Mouse (Mus musculus) induced T-regulatory cell, adult 2 months (primary cell): ENCODE measurements around the gene Ubxn6.
A peak's percentile ranks its signal among the peaks of the same experiment; 100 is the strongest.

ENCODE experiments used
- DNase-seq: peaks from one replicate; pipeline ENCODE4 v3.0.0-alpha.2; 2012; ENCODE audit warnings: low read depth

Ubxn6 gene

DNA sequence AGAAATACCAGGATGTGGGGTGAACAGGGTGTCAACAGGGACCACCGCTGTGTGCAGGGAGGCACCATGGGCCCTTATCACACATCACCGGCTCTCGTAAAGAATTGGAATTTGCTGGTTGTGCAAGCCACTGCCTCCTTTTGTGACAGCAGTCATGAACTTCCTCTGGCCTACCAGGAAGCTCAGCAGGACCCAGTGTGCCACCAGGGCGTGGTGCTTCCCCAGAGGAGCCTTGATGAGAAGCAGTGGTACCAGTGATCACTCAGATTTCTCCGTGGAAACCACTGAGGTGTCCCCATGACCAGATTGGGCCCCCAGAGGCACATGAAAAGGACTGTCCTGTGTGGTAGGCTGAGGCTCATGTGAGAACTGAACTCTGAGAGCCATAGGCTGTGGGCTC lies 51.4 kb downstream of the Ubxn6 start:
- peak; percentile 46 for DNase-seq

GRCm38 (mm10) chr17:56022989-56023290 lies 51.9 kb downstream of the Ubxn6 start:
- no peak for DNase-seq

DNA sequence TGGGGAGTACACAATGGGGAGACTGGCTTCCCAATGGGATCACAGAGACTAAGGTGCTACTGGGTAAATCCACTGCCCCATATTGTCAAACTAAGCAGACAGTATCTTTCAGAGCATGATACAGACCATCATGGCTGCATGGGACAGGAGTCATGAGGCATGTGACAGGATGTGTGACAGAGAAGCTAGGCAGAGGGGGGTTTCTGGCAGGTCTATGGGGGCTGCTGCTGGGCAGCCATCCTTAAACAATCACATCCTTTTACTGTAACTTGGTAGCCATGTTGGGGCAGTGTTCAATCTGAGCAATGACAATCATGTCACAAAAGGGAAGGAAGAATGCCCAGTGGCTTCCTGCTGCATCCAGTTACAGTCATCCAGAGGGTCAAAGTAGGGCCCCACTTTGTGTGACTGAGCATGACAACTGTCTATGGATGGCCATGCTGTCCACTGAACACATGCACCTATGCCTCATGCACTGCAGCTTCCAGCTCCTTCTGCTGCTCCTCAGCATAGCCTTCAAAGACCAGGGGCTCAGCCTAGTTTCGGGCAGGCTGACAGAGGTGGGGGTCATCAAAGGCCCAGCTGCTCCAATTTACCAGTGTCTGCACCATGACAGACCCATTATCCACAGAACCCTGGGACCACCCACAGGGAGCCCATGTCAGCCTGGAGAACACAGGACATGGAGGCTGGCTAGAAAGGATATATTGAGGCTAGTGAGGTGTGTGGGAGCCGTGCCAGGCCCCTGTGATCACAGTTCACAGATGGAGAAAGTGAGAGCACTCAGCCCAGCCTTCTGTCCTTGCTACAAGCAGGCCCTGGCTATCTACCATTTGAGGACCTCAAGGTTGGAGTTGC lies 52.5 kb downstream of the Ubxn6 start:
- no peak for DNase-seq

DNA sequence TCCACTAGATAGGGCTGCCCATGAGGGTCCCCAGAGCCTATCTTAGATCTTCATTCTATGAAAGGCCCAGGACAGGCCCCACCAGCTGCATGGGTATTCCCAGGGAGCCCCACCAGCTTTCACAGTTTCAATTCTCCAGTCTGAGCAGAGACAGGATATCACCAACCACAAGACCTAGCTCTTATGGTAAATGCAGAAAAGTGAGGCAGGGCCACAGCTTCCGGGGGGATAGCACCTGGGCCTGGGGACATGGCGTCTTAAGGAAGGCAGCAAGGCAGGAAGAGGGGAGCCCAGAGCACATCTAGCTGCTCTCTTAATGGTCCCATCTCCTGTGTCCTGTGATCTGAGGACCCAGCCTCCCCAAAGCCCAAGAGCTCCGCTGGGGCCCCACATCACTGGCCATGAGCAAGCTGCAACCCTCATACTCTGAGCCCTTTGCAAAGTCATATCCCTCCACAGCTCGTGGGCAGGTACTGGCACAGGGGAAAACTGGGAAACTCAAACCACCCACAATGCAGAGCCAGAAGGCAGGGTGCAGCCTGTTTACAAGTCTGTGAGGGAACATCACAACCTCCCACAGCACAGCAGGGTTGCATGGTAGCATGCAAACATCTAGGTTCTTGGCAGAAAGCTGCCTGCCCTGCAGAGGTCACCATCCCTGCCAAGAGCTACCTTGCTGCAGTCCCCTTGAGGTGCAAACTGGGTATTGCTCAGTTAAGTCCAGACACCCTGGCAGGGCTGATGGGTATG lies 53.5 kb downstream of the Ubxn6 start:
- DNase-seq, result peak; percentile 70

GRCm38 (mm10) chr17:56020400-56021084 lies 54.3 kb downstream of the Ubxn6 start:
- no peak for DNase-seq

DNA sequence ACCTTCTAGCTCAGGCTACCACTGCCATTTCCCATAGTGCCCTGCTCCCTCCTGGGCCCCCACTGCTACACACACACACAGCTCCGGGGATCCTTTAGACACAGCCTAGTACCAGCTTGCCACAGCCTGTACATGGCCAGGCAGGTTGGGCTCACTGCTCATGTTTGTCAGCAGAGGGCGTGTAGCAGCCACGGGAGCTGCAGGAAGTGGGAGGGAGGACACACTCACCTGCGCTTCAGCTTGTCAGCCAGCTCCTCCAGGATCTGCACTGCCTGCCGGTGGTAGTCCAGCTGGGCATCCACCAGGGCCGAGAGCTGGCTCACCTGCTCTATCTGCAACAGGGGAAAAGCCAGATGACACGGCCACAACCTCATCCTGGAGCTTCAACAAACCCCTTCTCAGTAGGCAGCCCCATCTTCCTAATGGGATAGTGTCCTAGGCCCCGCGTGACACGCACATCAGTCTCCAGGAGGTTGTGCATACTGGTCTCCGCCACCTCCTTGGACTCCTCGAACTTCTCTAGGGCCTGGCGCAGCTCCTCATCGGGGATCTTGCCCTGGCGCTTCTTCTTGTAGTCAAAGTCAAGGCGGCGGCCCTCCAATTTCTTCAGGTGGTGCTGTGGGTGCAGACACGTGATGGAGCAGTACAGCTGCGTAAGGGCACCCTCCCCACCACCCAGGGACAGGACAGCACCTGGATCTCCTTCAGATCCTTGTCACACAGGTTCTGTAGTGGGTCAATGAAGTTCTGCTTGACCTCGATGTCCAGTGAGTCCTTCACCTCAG lies 56.3 kb downstream of the Ubxn6 start:
- DNase-seq, result peak; percentile 68

- no peak for DNase-seq
Measured at GRCm38 (mm10) chr17:56017848-56018247, 57.0 kb downstream of the Ubxn6 start.
